Mouse (Mus musculus): ENCODE results near the gene Kirrel2. TPM values are rescaled to one million over a fixed set of nuclear protein-coding genes. Genes with fewer than 3 reads are reported as not detected.

Gene Kirrel2
- polyA plus RNA-seq, 1 experiment from 2014 or later, result 0.61 TPM

GRCm38 (mm10) chr7:30429327-30429726 lies 28.2 kb downstream of the Kirrel2 start:
- H3K4me3 ChIP-seq (ENCODE audit: low read depth, low read length), result no peak overlapping the region
- H3K27ac ChIP-seq (ENCODE audit: low read depth, low read length), result no peak overlapping the region
- no peak overlapping the region for H3K9ac ChIP-seq (ENCODE audit: low read length)
- ATAC-seq (replicated peaks; ENCODE audit: low FRiP score), result no peak
- H3K27me3 ChIP-seq (ENCODE audit: control insufficient read depth, insufficient read depth, low read length), result no peaks in the 10 kb centered on the region
- H3K9me3 ChIP-seq (ENCODE audit: control insufficient read depth, low read length), result no peaks in the 10 kb centered on the region
- H3K4me2 ChIP-seq (ENCODE audit: low read depth, low read length, severe bottlenecking), result no peak overlapping the region
- DNase-seq (ENCODE audit: low spot score), result no peak
- no peaks in the 10 kb centered on the region for H3K4me1 ChIP-seq (replicated peaks; ENCODE audit: control insufficient read depth, insufficient read depth, low read length)
- H3K36me3 ChIP-seq (ENCODE audit: control insufficient read depth, insufficient read depth, low read length), result no peaks in the 10 kb centered on the region

- 55% methylated on average over 23 of the region's 23 CpGs for WGBS
- ATAC-seq (replicated peaks; ENCODE audit: low FRiP score), result no peak
- DNase-seq (ENCODE audit: low spot score), result no peak
These were observed 34.3 kb downstream of the Kirrel2 start for GRCm38 (mm10) chr7:30423071-30423641.

GRCm38 (mm10) chr7:30422560-30422959 lies 34.9 kb downstream of the Kirrel2 start:
- H3K4me1 ChIP-seq (replicated peaks; ENCODE audit: control insufficient read depth, insufficient read depth, low read length), result peaks cover 7% of the 10 kb centered on the region; the same call in 1 of the 2 replicates

More at GRCm38 (mm10) chr7:30423071-30423641, 34.3 kb downstream of the Kirrel2 start:
- Histone ChIP-seq H3K36me3 (ENCODE audit: control insufficient read depth, insufficient read depth, low read length) (no peaks in the 10 kb centered on the region), H3K4me2 (ENCODE audit: low read depth, low read length, severe bottlenecking) (peak overlapping the region; percentile 94), H3K4me1 (replicated peaks; ENCODE audit: control insufficient read depth, insufficient read depth, low read length) (peaks cover 7% of the 10 kb centered on the region; the same call in 1 of the 2 replicates), H3K9ac (ENCODE audit: low read length) (peak overlapping the region; percentile 63), H3K27me3 (ENCODE audit: control insufficient read depth, insufficient read depth, low read length) (no peaks in the 10 kb centered on the region), H3K27ac (ENCODE audit: low read depth, low read length) (no peak overlapping the region), H3K9me3 (ENCODE audit: control insufficient read depth, low read length) (no peaks in the 10 kb centered on the region), H3K4me3 (ENCODE audit: low read depth, low read length) (peak overlapping the region; percentile 52)

GRCm38 (mm10) chr7:30421890-30422435 lies 35.5 kb downstream of the Kirrel2 start:
- Histone ChIP-seq H3K27ac (ENCODE audit: low read depth, low read length) (no peak overlapping the region), H3K4me1 (replicated peaks; ENCODE audit: control insufficient read depth, insufficient read depth, low read length) (peaks cover 7% of the 10 kb centered on the region; the same call in 1 of the 2 replicates), H3K9ac (ENCODE audit: low read length) (peak overlapping the region; percentile 63), H3K36me3 (ENCODE audit: control insufficient read depth, insufficient read depth, low read length) (no peaks in the 10 kb centered on the region), H3K4me2 (ENCODE audit: low read depth, low read length, severe bottlenecking) (peak overlapping the region; percentile 94), H3K4me3 (ENCODE audit: low read depth, low read length) (peak overlapping the region; percentile 52), H3K9me3 (ENCODE audit: control insufficient read depth, low read length) (no peaks in the 10 kb centered on the region), H3K27me3 (ENCODE audit: control insufficient read depth, insufficient read depth, low read length) (no peaks in the 10 kb centered on the region)
- ATAC-seq (replicated peaks; ENCODE audit: low FRiP score) (peak; percentile 81), DNase-seq (ENCODE audit: low spot score) (peak; percentile 93)
- under 1% methylated on average over 45 of the region's 45 CpGs for WGBS

More at GRCm38 (mm10) chr7:30422560-30422959, 34.9 kb downstream of the Kirrel2 start:
- peak overlapping the region; percentile 94 for H3K4me2 ChIP-seq (ENCODE audit: low read depth, low read length, severe bottlenecking)
- peak overlapping the region; percentile 63 for H3K9ac ChIP-seq (ENCODE audit: low read length)
- peak overlapping the region; percentile 52 for H3K4me3 ChIP-seq (ENCODE audit: low read depth, low read length)
- H3K27me3 ChIP-seq (ENCODE audit: control insufficient read depth, insufficient read depth, low read length), result no peaks in the 10 kb centered on the region
- ATAC-seq (replicated peaks; ENCODE audit: low FRiP score) (no peak; the same call in none of the 2 replicates), DNase-seq (ENCODE audit: low spot score) (no peak)
- 14% methylated on average over 9 of the region's 9 CpGs for WGBS
- H3K9me3 ChIP-seq (ENCODE audit: control insufficient read depth, low read length), result no peaks in the 10 kb centered on the region
- H3K36me3 ChIP-seq (ENCODE audit: control insufficient read depth, insufficient read depth, low read length), result no peaks in the 10 kb centered on the region
- no peak overlapping the region for H3K27ac ChIP-seq (ENCODE audit: low read depth, low read length)

GRCm38 (mm10) chr7:30421175-30421889 lies 36.2 kb downstream of the Kirrel2 start, which contains the start of gene Nfkbid:
Gene Nfkbid (plus strand): TSS chr7:30421732.
- Histone ChIP-seq H3K36me3 (ENCODE audit: control insufficient read depth, insufficient read depth, low read length) (no peaks in the 10 kb centered on the region), H3K4me1 (replicated peaks; ENCODE audit: control insufficient read depth, insufficient read depth, low read length) (peaks cover 7% of the 10 kb centered on the region; the same call in 1 of the 2 replicates), H3K27me3 (ENCODE audit: control insufficient read depth, insufficient read depth, low read length) (no peaks in the 10 kb centered on the region), H3K9me3 (ENCODE audit: control insufficient read depth, low read length) (no peaks in the 10 kb centered on the region), H3K9ac (ENCODE audit: low read length) (peak within 1 kb of the TSS; percentile 63), H3K4me3 (ENCODE audit: low read depth, low read length) (peak within 1 kb of the TSS; percentile 52), H3K4me2 (ENCODE audit: low read depth, low read length, severe bottlenecking) (peak within 1 kb of the TSS; percentile 94), H3K27ac (ENCODE audit: low read depth, low read length) (no peak within 1 kb of the TSS)
- peak; percentile 57 for ATAC-seq (replicated peaks; ENCODE audit: low FRiP score)
- DNase-seq (ENCODE audit: low spot score), result peak; percentile 68
- 8% methylated on average over 31 of the region's 31 CpGs for WGBS

- no peaks in the 10 kb centered on the region for H3K36me3 ChIP-seq (ENCODE audit: control insufficient read depth, insufficient read depth, low read length)
- no peak overlapping the region for H3K4me2 ChIP-seq (ENCODE audit: low read depth, low read length, severe bottlenecking)
- H3K27me3 ChIP-seq (ENCODE audit: control insufficient read depth, insufficient read depth, low read length), result no peaks in the 10 kb centered on the region
- H3K4me1 ChIP-seq (replicated peaks; ENCODE audit: control insufficient read depth, insufficient read depth, low read length), result peaks cover 7% of the 10 kb centered on the region; the same call in 1 of the 2 replicates
- no peak overlapping the region for H3K4me3 ChIP-seq (ENCODE audit: low read depth, low read length)
- ATAC-seq (replicated peaks; ENCODE audit: low FRiP score), result no peak
- H3K27ac ChIP-seq (ENCODE audit: low read depth, low read length), result no peak overlapping the region
- no peak for DNase-seq (ENCODE audit: low spot score)
- 88% methylated on average over 3 of the region's 3 CpGs for WGBS
- no peak overlapping the region for H3K9ac ChIP-seq (ENCODE audit: low read length)
- no peaks in the 10 kb centered on the region for H3K9me3 ChIP-seq (ENCODE audit: control insufficient read depth, low read length)
These were observed 36.8 kb downstream of the Kirrel2 start for GRCm38 (mm10) chr7:30420673-30421072.

GRCm38 (mm10) chr7:30419561-30420499 lies 37.7 kb downstream of the Kirrel2 start, which contains the start of gene Hcst:
Gene Hcst (minus strand): TSS chr7:30419854.
- Histone ChIP-seq H3K4me1 (replicated peaks; ENCODE audit: control insufficient read depth, insufficient read depth, low read length) (peaks cover 7% of the 10 kb centered on the region; the same call in 1 of the 2 replicates), H3K4me2 (ENCODE audit: low read depth, low read length, severe bottlenecking) (no peak within 1 kb of the TSS), H3K36me3 (ENCODE audit: control insufficient read depth, insufficient read depth, low read length) (no peaks in the 10 kb centered on the region), H3K9me3 (ENCODE audit: control insufficient read depth, low read length) (no peaks in the 10 kb centered on the region), H3K9ac (ENCODE audit: low read length) (no peak within 1 kb of the TSS), H3K27me3 (ENCODE audit: control insufficient read depth, insufficient read depth, low read length) (no peaks in the 10 kb centered on the region), H3K4me3 (ENCODE audit: low read depth, low read length) (no peak within 1 kb of the TSS), H3K27ac (ENCODE audit: low read depth, low read length) (no peak within 1 kb of the TSS)
- ATAC-seq (replicated peaks; ENCODE audit: low FRiP score), result no peak
- DNase-seq (ENCODE audit: low spot score), result no peak
- 78% methylated on average over 10 of the region's 10 CpGs for WGBS

- ATAC-seq (replicated peaks; ENCODE audit: low FRiP score), result no peak
- H3K4me3 ChIP-seq (ENCODE audit: low read depth, low read length), result no peak overlapping the region
- no peaks in the 10 kb centered on the region for H3K36me3 ChIP-seq (ENCODE audit: control insufficient read depth, insufficient read depth, low read length)
- WGBS, result 82% methylated on average over 9 of the region's 9 CpGs
- no peaks in the 10 kb centered on the region for H3K27me3 ChIP-seq (ENCODE audit: control insufficient read depth, insufficient read depth, low read length)
- no peaks in the 10 kb centered on the region for H3K9me3 ChIP-seq (ENCODE audit: control insufficient read depth, low read length)
- peaks cover 6% of the 10 kb centered on the region; the same call in 1 of the 2 replicates for H3K4me1 ChIP-seq (replicated peaks; ENCODE audit: control insufficient read depth, insufficient read depth, low read length)
- H3K27ac ChIP-seq (ENCODE audit: low read depth, low read length), result no peak overlapping the region
- no peak for DNase-seq (ENCODE audit: low spot score)
- no peak overlapping the region for H3K9ac ChIP-seq (ENCODE audit: low read length)
- no peak overlapping the region for H3K4me2 ChIP-seq (ENCODE audit: low read depth, low read length, severe bottlenecking)
These were observed 39.6 kb downstream of the Kirrel2 start for GRCm38 (mm10) chr7:30417856-30418255.
